Mouse (Mus musculus): Measurements from ENCODE around the gene Nufip1. TPM values are rescaled to one million over a fixed set of nuclear protein-coding genes. Genes with fewer than 3 reads are reported as not detected.
A peak's percentile ranks its signal among the peaks of the same experiment; 100 is the strongest.
"Not testable (repeated sequence)": the region's sequence is repeated elsewhere in the genome, so short reads cannot be mapped to it uniquely, and the experiment has no call there.

The Nufip1 gene
- total RNA-seq, 2 experiments from 2014 or later, result 7.5 to 7.9 TPM

DNA sequence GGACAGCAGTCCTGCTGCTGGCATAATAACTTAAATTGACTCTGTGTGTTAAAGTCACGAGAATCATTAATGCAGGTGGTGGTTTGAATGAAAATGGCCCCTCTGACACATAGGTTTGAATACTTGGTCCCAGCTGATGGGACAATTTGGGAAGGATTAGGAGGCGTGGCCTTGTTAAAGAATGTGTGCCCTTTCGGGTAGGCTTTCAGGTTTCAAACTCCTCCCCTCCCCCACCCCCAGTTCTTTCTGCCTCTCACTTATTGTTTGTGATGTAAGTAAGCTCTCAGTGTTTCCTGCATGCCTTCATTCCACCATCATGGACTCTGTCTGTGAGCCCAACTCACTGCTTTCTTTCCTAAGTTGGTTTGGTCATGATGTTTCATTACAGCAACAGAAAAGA, 16.6 kb downstream of the Nufip1 start:
- no peak for DNase-seq (ENCODE audit: low spot score in 2 of 2)
- intact Hi-C loops (cut with DNase I), result no loop called here

DNA sequence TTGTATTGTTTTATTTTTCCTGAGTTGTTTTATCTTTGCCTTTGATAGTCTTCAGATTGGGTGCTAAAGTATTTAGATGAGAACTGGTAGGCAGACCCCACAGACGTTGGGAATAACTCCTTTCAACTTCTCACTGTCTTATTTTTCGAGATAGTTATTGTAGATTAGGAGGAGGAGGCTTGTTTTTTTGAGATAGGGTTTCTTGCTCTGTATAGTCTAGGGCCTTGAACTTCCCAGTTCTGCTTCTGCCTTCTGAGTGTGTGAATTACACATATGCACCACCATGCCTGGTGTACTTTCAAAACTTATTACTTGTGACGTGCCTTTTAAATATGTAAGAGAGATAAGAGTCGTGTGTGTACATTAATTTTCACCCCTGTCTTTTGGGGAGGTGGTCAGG, 17.5 kb downstream of the Nufip1 start:
- intact Hi-C loops (cut with DNase I), result no loop called here
- no peak for DNase-seq (ENCODE audit: low spot score in 2 of 2)

DNA sequence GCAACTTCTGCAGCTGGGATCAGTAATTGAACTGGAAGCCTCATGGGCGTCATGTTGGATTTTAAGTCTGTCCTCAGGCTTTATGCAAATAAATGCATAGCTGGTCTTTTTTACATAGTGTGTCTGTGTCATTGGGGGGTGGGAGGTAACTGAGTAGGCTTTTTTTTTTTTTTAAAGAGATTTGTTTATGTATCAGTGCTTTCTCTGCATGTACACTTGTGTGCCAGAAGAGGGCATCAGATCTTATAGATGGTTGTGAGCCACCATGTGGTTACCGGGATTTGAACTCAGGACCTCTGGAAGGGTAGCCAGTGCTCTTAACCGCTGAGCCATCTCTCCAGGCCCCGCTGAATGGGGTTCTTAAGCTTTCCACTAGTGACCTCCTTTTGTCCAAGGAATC, 24.3 kb downstream of the Nufip1 start:
- DNase-seq (ENCODE audit: low spot score in 2 of 2), result no peak
- intact Hi-C loops (cut with DNase I), result no loop called here

- DNase-seq (ENCODE audit: low spot score in 2 of 2), result no peak
- intact Hi-C loops (cut with DNase I), result no loop called here
Measured at GRCm38 (mm10) chr14:76145248-76145647, 34.6 kb downstream of the Nufip1 start.

DNA sequence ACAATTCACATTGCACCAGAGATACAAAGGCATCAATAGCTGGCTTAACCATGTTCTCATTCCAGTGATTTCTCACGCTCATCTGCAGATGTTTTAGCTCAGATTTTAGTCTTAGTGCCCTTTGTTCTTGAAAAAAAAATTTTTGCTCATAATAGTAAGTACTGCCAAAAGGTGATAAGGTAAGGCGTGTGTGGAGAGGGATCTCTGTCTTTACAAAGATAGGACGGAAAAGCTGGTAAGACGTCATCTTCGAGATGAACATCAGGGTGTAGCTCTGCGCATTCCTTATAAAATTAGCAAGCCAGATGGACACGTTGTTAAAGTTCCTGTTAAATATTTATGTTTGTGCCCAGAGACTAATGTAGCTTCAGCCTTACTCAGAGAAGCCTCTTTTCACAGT, 35.2 kb downstream of the Nufip1 start:
- DNase-seq (ENCODE audit: low spot score in 2 of 2), result no peak
- intact Hi-C loops (cut with DNase I), result no loop called here

DNA sequence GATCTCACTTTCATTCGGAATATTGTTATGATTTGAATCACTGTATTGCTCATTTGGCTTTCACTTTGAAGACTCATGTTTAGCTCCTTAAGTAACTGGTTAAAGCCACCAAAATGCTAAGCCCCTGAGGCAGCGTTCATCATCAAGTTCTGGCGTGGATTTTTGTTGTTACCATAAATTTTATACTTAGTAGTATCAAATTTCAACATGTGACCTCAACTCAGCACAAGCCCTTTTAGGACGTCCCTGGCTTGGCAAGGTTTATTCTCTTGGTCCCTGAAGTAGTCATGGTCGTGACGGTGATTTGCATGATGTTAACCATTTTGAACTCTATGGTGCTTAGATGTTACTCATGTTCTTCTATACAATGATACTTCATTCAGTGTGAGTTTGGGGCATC, 36.4 kb downstream of the Nufip1 start:
- intact Hi-C loops (cut with DNase I), result no loop called here
- no peak for DNase-seq (ENCODE audit: low spot score in 2 of 2)

DNA sequence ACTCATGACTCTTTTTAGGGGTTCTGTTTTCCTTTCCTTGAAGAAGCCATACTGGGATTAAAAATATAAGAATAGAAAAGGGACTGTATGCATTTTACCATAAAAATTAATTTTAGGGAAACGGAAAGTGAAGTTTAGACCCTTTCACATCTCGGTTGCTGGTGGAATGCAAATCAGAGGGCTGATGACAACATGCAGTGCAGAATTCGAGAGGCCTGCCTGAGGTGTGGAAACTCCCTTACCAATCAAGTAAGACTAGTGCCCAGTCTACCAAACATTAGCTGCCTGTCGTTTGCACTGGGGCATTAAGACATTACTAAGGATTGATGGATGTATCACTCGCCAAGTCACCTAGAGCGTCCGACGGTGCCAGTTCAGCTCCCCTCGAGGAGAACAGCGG, 37.6 kb downstream of the Nufip1 start:
- no peak for DNase-seq (ENCODE audit: low spot score in 2 of 2)
- intact Hi-C loops (cut with DNase I), result no loop called here

- DNase-seq (ENCODE audit: low spot score in 2 of 2), result peak in 1 of 2 experiments; percentile 14
- intact Hi-C loops (cut with DNase I), result no loop called here
Measured at GRCm38 (mm10) chr14:76149531-76150179, 39.0 kb downstream of the Nufip1 start.

- intact Hi-C loops (cut with DNase I), result no loop called here
Measured at GRCm38 (mm10) chr14:76150499-76150898, 39.8 kb downstream of the Nufip1 start.

DNA sequence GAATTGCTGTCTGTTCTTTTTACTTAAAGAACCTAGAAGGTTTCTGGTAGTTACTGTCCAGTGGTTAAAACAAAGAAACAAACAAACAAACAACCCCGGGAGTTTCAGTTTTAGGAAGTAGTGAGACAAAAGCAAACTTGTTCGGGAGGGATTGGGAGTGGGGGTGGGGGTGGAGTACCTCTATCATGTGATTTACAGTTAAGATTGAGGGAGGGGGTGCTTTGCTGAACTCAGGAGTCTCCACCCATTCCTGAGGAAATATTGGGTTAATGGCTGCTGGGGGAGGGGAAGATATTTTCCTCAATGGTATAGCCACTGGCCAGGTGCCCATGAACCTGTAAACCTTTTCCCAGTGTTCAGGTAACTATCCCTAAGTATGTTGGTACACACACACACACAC, 40.3 kb downstream of the Nufip1 start:
- intact Hi-C loops (cut with DNase I), result no loop called here
- no peak for DNase-seq (ENCODE audit: low spot score in 2 of 2)

More at GRCm38 (mm10) chr14:76150499-76150898, 39.8 kb downstream of the Nufip1 start:
- DNase-seq (ENCODE audit: low spot score in 2 of 2), result no peak

DNA sequence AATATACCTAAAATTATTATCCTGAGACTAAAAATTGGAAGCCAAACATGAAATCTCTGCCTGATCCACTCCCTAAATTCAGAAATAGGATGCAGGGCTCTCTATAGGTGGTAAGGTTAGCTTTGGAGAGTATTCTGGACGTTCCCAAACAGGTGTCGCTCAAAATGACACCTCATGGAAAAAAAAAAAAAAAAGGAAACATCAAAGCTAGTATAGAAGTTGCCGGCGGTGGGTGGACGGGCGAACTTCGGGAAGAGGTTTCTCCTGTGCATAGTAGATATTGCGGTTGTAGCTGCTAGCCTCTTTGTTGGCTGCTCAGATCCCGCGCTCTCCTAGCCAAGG, 41.1 kb downstream of the Nufip1 start:
- no peak for DNase-seq (ENCODE audit: low spot score in 2 of 2)
- intact Hi-C loops (cut with DNase I), result loop anchor here (1.0 kb wide), 2 partner anchors 263 to 323 kb away; partner anchors contain the start of gene Tsc22d1

GRCm38 (mm10) chr14:76152162-76153002, 41.7 kb downstream of the Nufip1 start:
- intact Hi-C loops (cut with DNase I), result loop anchor here (1.0 kb wide), 2 partner anchors 262 to 322 kb away; partner anchors contain the start of gene Tsc22d1
- peak; percentile 98 to 99 for DNase-seq (ENCODE audit: low spot score in 2 of 2)

DNA sequence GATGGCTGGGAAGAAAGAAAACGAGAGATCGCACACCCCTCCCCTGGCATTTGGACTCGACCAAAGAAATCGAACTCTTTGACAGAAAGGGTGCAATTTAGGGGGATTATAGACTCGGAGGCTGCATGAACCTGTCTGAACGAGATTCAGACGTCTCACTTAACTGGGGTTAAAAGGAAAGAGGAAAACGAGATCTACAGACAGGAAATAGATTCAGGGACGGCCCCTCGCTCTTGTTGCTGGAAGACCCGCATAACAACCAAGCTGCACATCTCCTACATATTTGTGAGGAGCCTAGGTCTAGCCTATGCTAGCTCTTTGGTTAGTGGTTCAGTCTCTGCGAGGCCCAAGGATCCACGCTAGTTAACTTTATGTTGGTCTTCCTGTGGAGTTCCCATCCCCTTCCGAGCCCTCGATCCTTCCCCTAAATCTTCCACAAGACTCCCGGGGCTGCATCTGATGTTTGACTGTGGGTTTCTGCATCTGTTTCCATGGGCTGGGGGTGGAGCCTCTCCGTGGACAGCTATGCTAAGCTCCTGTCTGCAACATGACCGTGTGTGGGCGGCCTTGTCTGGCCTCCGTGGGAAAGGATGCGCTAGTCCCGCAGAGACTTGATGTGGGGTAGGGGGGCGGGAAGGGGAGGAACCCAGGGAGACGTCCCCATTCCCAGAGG, 42.4 kb downstream of the Nufip1 start:
- intact Hi-C loops (cut with DNase I), result no loop called here

GRCm38 (mm10) chr14:76153828-76154227, 43.1 kb downstream of the Nufip1 start:
- no peak for DNase-seq (ENCODE audit: low spot score in 2 of 2)
- intact Hi-C loops (cut with DNase I), result no loop called here

More for the DNA sequence above, 42.4 kb downstream of the Nufip1 start:
- DNase-seq (ENCODE audit: low spot score in 2 of 2), result peak in 1 of 2 experiments; percentile 17

- intact Hi-C loops (cut with DNase I), result no loop called here
- DNase-seq (ENCODE audit: low spot score in 2 of 2), result no peak
Measured at GRCm38 (mm10) chr14:76158192-76158785, 47.6 kb downstream of the Nufip1 start.

DNA sequence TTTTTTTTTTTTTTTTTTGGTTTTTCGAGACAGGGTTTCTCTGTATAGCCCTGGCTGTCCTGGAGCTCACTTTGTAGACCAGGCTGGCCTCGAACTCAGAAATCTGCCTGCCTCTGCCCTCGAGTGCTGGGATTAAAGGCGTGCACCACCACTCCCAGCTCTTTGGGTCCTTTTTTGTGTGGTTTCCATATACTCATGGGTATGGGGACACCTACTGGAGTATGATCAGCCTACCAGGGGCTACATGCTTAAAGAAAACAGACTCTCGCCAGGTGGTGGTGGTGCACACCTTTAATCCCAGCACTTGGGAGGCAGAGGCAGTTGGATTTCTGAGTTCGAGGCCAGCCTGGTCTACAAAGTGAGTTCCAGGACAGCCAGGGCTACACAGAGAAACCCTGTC, 49.9 kb downstream of the Nufip1 start:
- not testable (repeated sequence) for DNase-seq (ENCODE audit: low spot score in 2 of 2)
- intact Hi-C loops (cut with DNase I), result loop anchor here (5.0 kb wide), 1 partner anchor 62 kb away; no protein-coding TSS in a partner anchor

DNA sequence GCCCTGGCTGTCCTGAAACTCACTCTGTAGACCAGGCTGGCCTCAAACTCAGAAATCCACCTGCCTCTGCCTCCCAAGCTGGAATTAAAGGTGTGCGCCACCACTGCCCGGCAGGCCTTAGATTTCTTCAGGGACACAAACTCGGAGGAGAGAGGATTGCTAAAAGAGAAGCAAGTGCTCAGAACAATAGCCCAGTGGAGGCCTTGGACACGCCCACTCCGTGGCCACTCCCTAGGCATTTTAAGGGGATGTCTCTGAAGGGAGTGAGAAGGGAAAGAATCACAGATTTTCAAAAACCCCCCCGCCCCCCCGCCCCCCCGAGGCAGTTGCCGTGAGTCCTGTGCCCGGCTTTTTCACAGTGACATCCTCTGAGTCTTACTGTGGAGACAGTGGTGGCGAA, 53.5 kb downstream of the Nufip1 start:
- intact Hi-C loops (cut with DNase I), result loop anchor here (5.0 kb wide), 1 partner anchor 58 kb away; no protein-coding TSS in a partner anchor
- no peak for DNase-seq (ENCODE audit: low spot score in 2 of 2)

GRCm38 (mm10) chr14:76164904-76165755, 54.4 kb downstream of the Nufip1 start:
- intact Hi-C loops (cut with DNase I), result loop anchor here (5.0 kb wide), 1 partner anchor 57 kb away; no protein-coding TSS in a partner anchor
- peak; percentile 17 to 47 for DNase-seq (ENCODE audit: low spot score in 2 of 2)

DNA sequence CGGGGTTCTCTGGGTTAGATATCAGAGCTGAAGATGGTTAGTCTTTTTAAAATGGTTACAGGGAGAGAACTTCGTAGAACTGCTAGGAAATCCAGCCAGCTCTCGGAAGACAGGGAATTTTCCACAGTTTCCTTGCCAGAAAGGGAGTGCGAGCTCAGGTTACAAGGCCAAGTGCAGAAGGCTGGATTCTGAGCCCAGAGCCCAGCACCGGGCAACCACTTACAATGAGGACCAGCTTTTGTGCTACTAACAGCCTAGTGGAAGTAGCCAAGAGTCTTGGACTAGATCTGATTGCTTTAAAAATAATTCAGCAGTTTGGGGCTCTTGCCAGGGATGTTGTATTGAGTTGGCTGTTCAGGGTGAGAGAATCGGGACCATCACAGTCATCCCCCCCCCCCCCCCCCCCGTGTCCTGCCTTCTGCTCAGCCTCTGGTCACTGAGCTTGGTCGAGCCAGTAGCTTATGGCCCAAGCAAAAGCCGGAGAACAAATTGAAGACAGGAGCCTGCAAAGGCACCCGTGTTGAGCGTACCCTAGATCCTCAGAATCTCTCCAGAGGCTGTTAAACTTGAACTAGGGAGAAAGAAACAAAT, 59.3 kb downstream of the Nufip1 start:
- DNase-seq (ENCODE audit: low spot score in 2 of 2), result peak; percentile 15 to 51

More for the DNA sequence above, 59.3 kb downstream of the Nufip1 start:
- intact Hi-C loops (cut with DNase I), result no loop called here

Measured in left cerebral cortex, postnatal 25 days (tissue).